Mouse (Mus musculus): Measurements from ENCODE around the gene Srsf3.
"Not testable (repeated sequence)": the region's sequence is repeated elsewhere in the genome, so short reads cannot be mapped to it uniquely, and the experiment has no call there.

Srsf3 gene

GRCm38 (mm10) chr17:29032274-29033069 lies at the start of gene Srsf3:
TSS of gene Srsf3 (plus strand) at chr17:29032628.
- DNase-seq (ENCODE audit: low spot score in 2 of 2) = peak; percentile 98 to 99

- DNase-seq (ENCODE audit: low spot score in 2 of 2) = no peak
These were observed 47.6 kb upstream of the Srsf3 start for GRCm38 (mm10) chr17:28984724-28985420.

GRCm38 (mm10) chr17:28986833-28987232 lies 45.6 kb upstream of the Srsf3 start:
- DNase-seq (ENCODE audit: low spot score in 2 of 2) = no peak

DNA sequence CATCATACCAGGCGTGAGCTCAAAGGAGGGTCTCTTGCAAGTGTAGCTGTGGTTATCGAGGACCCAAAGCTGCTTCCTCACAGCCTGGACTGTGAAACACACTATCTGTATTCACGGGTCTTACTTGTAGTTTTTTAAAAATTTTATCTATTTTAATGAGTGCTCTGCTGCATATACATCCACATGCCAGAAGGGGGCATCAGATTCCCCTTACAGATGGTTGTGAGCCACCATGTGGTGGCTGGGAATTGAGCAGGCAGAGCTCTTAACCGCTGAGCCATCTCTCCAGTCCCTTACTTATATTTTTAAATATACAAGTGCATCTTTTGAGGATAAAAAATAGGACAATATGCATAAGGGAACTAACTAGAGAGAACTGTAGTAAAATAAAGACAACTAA lies 44.7 kb upstream of the Srsf3 start:
- peak; percentile 45 to 57 for DNase-seq (ENCODE audit: low spot score in 2 of 2)

DNA sequence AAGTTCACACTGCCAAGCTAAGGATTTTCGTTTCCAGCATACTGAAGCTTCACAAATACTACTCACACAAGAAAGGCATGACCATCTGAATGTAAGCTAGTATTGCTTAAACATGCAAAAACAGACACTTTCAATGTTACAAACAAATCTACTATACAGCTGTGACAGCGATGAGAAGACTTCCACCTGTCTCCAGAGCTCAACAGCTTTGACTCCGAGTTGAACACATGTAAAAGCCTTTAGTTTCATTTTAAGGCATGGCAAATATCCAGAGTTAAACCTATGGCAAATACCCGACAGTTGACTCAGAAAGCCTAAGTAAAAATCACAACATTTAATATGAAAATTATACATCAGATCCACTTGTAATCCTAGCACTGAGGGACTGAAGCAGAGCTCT lies 44.1 kb upstream of the Srsf3 start:
- DNase-seq (ENCODE audit: low spot score in 2 of 2) = no peak

- no peak for DNase-seq (ENCODE audit: low spot score in 2 of 2)
These were observed 43.4 kb upstream of the Srsf3 start for GRCm38 (mm10) chr17:28988996-28989395.

GRCm38 (mm10) chr17:28990060-28990459 lies 42.4 kb upstream of the Srsf3 start:
- no peak for DNase-seq (ENCODE audit: low spot score in 2 of 2)

DNA sequence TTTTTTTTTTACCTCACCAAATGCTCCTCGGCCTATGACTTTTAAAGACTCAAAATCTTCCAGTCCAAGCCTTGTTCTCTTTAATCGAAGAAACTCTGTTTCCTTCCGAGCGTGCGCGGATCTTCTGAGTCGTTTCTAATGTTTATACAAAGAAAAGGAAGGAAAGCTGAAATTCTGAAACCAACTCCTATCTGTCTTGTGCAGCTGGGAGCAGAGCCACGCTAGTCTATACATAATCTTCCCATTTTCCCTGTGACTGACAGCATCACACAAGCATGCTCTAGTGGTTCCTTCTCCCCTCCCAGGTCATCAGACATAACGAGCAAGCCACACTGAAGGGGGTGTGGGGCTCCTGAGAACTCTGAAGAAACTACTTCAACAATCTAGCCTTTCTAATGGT lies 41.1 kb upstream of the Srsf3 start:
- no peak for DNase-seq (ENCODE audit: low spot score in 2 of 2)

- no peak for DNase-seq (ENCODE audit: low spot score in 2 of 2)
These were observed 40.3 kb upstream of the Srsf3 start for GRCm38 (mm10) chr17:28992105-28992504.

DNA sequence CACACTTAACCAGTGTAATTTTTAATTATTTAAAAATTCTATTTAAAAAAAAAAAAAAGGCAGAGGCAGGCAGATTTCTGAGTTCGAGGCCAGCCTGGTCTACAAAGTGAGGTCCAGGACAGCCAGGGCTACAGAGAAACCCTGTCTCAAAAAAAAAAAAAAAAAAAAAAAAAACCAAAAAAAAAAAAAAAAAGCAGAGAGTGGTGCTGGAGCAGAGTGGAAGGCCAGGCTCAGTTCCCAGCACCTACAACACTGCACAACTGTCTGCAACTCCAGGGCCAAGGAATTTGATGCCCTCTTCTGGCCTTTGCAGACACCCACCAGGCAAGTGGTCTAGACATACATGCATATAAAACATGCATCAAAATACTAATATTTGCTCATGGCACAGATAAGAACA lies 39.4 kb upstream of the Srsf3 start:
- not testable (repeated sequence) for DNase-seq (ENCODE audit: low spot score in 2 of 2)

DNA sequence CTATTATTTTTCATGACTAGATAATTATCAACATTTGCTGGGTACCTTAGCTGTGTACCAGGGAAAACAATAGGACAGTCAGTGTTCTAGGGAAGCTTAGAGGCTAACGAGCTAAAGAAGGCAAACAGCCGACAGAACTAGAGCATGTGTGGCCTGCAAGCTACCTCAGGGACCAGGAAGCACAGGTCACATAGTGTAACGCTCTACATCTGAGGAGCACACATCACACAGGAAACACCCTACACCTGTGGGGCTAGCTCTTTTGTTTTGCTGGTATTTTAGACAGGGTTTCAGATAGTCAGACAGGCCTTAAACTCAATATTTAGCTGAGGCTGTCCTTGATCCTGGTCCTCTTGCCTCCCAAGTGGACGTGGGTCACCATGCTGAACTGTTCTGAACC lies 37.8 kb upstream of the Srsf3 start:
- DNase-seq (ENCODE audit: low spot score in 2 of 2) = no peak

DNA sequence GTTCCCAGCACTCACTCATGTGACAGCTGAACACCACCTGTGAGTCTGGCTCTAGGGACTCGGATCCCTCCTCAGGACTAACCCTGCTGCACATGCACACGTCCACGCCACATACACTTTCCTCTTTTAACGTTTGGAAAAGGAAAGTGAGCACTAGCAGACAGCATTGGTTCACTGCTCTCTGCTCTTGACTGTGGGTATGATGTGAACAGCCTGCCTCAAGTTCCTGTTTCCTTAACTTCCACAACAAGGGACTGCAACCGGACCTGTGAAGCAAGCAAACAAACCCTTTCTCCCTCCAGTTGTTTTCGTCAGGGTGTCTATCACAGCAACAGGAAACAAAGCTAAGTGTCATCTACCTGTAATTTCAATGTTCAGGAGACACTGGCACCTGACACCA lies 32.0 kb upstream of the Srsf3 start:
- peak in 1 of 2 experiments; percentile 36 for DNase-seq (ENCODE audit: low spot score in 2 of 2)

GRCm38 (mm10) chr17:29003740-29004139 lies 28.7 kb upstream of the Srsf3 start:
- DNase-seq (ENCODE audit: low spot score in 2 of 2) = no peak

DNA sequence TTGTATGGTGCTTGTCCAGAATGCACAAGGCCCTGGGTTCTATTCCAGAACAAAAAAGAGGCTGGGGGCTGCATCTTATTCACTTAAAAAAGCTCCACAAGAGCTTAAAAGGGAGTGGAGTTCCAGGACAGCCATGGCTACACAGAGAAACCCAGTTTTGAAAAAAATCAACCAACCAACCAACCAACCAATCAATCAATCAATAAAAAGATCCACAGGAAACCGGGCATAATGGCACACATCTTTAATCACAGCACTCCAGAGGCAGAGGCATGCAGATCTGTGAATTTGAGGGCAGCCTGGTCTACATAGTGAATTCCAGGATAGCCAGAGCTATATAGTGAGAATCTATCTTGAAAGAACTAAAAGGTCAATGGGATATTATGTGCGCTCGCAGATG lies 27.4 kb upstream of the Srsf3 start:
- DNase-seq (ENCODE audit: low spot score in 2 of 2) = no peak

- DNase-seq (ENCODE audit: low spot score in 2 of 2) = peak in 1 of 2 experiments; percentile 34
These were observed 25.6 kb upstream of the Srsf3 start for GRCm38 (mm10) chr17:29006812-29007211.

- no peak for DNase-seq (ENCODE audit: low spot score in 2 of 2)
These were observed 25.2 kb upstream of the Srsf3 start for GRCm38 (mm10) chr17:29007243-29007640.

- DNase-seq (ENCODE audit: low spot score in 2 of 2) = peak; percentile 91 to 93
These were observed 24.6 kb upstream of the Srsf3 start, which contains the start of gene Stk38 for GRCm38 (mm10) chr17:29007641-29008325. TSS of gene Stk38 (minus strand) at chr17:29007995.

- no peak for DNase-seq (ENCODE audit: low spot score in 2 of 2)
These were observed 24.1 kb upstream of the Srsf3 start for GRCm38 (mm10) chr17:29008326-29008650.

DNA sequence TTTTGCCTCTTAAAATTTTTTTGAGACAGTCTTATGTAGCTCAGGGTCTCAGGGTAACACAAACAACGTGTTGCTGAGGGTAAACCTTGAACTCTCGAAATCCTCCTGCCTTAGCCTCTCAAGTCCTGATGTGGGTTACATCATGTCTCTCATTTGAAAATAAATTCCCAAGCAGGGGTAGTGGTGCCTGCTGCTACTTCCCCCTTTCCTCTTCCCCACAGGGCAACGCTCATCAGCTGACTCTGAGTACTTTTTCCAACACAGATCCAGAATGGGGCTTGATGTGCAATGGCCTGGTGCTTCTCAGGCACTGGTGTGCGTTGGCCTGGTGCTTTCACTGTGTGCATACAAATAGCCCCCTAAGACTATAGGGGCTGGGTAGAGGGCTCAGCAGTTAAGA lies 23.2 kb upstream of the Srsf3 start:
- DNase-seq (ENCODE audit: low spot score in 2 of 2) = no peak

- DNase-seq (ENCODE audit: low spot score in 2 of 2) = no peak
These were observed 18.2 kb upstream of the Srsf3 start for GRCm38 (mm10) chr17:29014235-29014634.

DNA sequence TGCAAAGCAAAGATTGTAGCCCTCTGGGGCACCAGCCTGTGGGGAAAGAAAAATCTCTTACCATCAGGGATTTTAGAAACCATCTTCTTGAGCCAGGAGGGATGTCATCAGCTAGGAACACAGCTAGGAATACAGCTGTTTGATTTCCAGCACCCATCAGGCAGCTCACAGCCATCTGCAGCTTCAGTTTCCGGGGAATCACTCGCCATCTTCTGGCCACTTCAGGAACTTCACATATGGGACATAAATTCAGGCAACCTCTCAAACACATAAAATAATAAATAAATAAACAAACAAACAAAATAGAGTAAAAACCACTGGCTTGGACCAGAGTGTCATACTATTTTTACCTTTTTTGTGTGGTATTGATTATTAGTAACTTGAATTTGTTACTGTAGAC lies 16.8 kb upstream of the Srsf3 start:
- peak; percentile 26 to 45 for DNase-seq (ENCODE audit: low spot score in 2 of 2)

DNA sequence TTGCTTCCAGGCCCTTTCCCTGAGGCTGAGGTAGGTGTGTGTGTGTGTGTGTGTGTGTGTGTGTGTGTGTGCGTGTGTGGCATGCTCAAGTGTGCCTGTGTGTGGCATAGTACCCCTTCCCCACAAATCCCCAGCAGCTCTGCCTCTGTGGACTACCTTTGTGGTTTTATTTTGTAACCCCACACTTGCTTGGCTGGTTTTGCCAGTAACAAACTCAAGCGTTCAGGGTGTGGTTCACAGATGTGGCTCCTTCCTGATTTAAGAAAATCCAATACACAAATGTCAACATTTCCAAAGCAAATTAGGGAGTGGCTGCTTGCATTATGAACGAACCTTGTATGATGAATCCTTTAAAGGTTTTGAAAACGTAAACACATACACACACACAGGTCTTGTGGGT lies 15.7 kb upstream of the Srsf3 start:
- no peak for DNase-seq (ENCODE audit: low spot score in 2 of 2)
